Mouse (Mus musculus): Measurements from ENCODE around the gene Utrn. TPM values are rescaled to one million over a fixed set of nuclear protein-coding genes. Genes with fewer than 3 reads are reported as not detected.

Utrn gene
- total and polyA plus RNA-seq, 2 experiments from 2014 or later: 24.6 to 25.0 TPM

GRCm38 (mm10) chr10:12743717-12744116 lies 125.4 kb downstream of the Utrn start:
- Histone ChIP-seq H3K4me1 (ENCODE audit: insufficient read depth, low read length) (no peaks in the 10 kb centered on the region), H3K27me3 (ENCODE audit: insufficient read depth, low read length) (no peaks in the 10 kb centered on the region), H3K4me3 (ENCODE audit: low read length) (no peak overlapping the region), H3K9ac (replicated peaks; ENCODE audit: low read length) (no peak overlapping the region), H3K4me2 (ENCODE audit: low read depth, low read length) (no peak overlapping the region), H3K9me3 (ENCODE audit: low read length) (no peaks in the 10 kb centered on the region), H3K36me3 (ENCODE audit: insufficient read depth, low read length) (no peaks in the 10 kb centered on the region), H3K27ac (no peak overlapping the region)
- no peak for ATAC-seq
- no peak for TF ChIP-seq CTCF (IDR thresholded peaks at IDR 0.05; ENCODE audit: low read depth)
- no peak for DNase-seq (ENCODE audit: low spot score)
- WGBS: 95% methylated on average over 9 of the region's 9 CpGs

DNA sequence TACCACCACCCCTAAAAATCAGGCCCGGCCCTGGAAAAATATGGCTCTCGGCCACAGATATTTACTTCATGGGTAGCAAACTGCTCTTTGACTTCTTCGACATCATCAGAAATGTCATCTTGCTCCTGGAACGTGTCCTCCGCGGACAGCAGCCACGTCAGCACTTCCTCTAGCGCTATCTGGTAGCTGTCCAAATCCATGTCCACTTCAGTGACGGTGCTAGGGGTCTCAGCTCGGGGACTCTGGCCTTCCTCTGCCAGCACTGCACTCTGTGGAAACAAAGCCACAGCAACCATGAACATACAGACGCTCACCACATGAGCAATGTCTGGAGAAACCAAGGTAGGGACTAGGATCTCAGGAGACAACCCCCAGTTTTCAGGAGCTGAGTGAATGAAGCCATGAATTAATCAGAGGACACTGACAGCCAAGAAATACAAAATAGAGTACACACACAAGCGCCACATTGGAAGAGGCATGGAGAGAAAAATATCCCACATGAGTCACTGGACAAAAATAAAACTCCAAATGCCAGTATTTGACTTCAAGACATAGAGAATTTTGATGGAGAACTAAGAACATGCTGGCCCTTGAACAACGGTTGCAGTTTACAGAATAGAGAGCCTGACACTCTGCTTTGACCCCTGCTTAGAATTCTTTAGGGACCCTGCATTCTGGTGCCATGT lies 129.7 kb downstream of the Utrn start:
- Histone ChIP-seq H3K4me1 (ENCODE audit: insufficient read depth, low read length) (no peaks in the 10 kb centered on the region), H3K27me3 (ENCODE audit: insufficient read depth, low read length) (no peaks in the 10 kb centered on the region), H3K27ac (no peak overlapping the region), H3K36me3 (ENCODE audit: insufficient read depth, low read length) (no peaks in the 10 kb centered on the region), H3K4me3 (ENCODE audit: low read length) (no peak overlapping the region), H3K9me3 (ENCODE audit: low read length) (no peaks in the 10 kb centered on the region), H3K4me2 (ENCODE audit: low read depth, low read length) (no peak overlapping the region), H3K9ac (replicated peaks; ENCODE audit: low read length) (no peak overlapping the region)
- 84% methylated on average over 13 of the region's 13 CpGs for WGBS
- TF ChIP-seq CTCF (IDR thresholded peaks at IDR 0.05; ENCODE audit: low read depth): no peak
- DNase-seq (ENCODE audit: low spot score) (no peak), ATAC-seq (no peak)

DNA sequence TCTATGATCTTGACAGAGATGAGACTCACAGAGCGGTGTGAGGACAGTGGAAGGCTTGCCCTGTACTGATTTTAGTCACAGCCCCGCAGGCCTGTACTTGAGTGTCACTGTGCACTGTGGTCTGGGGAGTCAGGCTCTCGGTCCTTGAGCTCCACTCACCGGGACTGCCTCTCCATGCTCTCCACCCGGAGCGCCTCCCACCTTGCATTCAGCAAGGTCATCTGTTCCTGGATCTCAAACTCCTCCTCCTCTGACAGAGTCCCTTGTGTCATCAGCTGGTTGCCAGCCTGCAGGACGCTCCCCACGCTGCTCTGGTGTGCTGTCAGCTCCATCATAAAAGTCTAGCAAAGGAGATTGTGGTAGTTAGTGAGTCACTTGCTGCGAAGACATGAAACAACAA lies 131.2 kb downstream of the Utrn start:
- Histone ChIP-seq H3K9me3 (ENCODE audit: low read length) (no peaks in the 10 kb centered on the region), H3K4me1 (ENCODE audit: insufficient read depth, low read length) (no peaks in the 10 kb centered on the region), H3K9ac (replicated peaks; ENCODE audit: low read length) (no peak overlapping the region), H3K4me3 (ENCODE audit: low read length) (no peak overlapping the region), H3K27ac (no peak overlapping the region), H3K27me3 (ENCODE audit: insufficient read depth, low read length) (no peaks in the 10 kb centered on the region), H3K4me2 (ENCODE audit: low read depth, low read length) (no peak overlapping the region), H3K36me3 (ENCODE audit: insufficient read depth, low read length) (no peaks in the 10 kb centered on the region)
- ATAC-seq (0 out of 2 replicates have a peak, but pooled peaks have one; percentile 15), DNase-seq (ENCODE audit: low spot score) (no peak)
- no peak for TF ChIP-seq CTCF (IDR thresholded peaks at IDR 0.05; ENCODE audit: low read depth)
- WGBS: 77% methylated on average over 9 of the region's 9 CpGs

- H3K27me3 ChIP-seq (ENCODE audit: insufficient read depth, low read length): no peaks in the 10 kb centered on the region
- H3K4me1 ChIP-seq (ENCODE audit: insufficient read depth, low read length): no peaks in the 10 kb centered on the region
- no peak for TF ChIP-seq CTCF (IDR thresholded peaks at IDR 0.05; ENCODE audit: low read depth)
- no peak for DNase-seq (ENCODE audit: low spot score)
- WGBS: 39% methylated on average over 18 of the region's 18 CpGs
- ATAC-seq: peak; percentile 38; the same call in 1 of the 2 replicates
- no peaks in the 10 kb centered on the region for H3K36me3 ChIP-seq (ENCODE audit: insufficient read depth, low read length)
- no peak overlapping the region for H3K27ac ChIP-seq
- H3K9ac ChIP-seq (replicated peaks; ENCODE audit: low read length): no peak overlapping the region
- H3K9me3 ChIP-seq (ENCODE audit: low read length): no peaks in the 10 kb centered on the region
- no peak overlapping the region for H3K4me2 ChIP-seq (ENCODE audit: low read depth, low read length)
- no peak overlapping the region for H3K4me3 ChIP-seq (ENCODE audit: low read length)
Measured at GRCm38 (mm10) chr10:12736861-12737835, 132.0 kb downstream of the Utrn start.

GRCm38 (mm10) chr10:12735695-12736094 lies 133.5 kb downstream of the Utrn start:
- DNase-seq (ENCODE audit: low spot score) (no peak), ATAC-seq (no peak)
- Histone ChIP-seq H3K4me2 (ENCODE audit: low read depth, low read length) (no peak overlapping the region), H3K9ac (replicated peaks; ENCODE audit: low read length) (no peak overlapping the region), H3K9me3 (ENCODE audit: low read length) (no peaks in the 10 kb centered on the region), H3K4me1 (ENCODE audit: insufficient read depth, low read length) (no peaks in the 10 kb centered on the region), H3K27me3 (ENCODE audit: insufficient read depth, low read length) (no peaks in the 10 kb centered on the region), H3K27ac (no peak overlapping the region), H3K4me3 (ENCODE audit: low read length) (no peak overlapping the region), H3K36me3 (ENCODE audit: insufficient read depth, low read length) (no peaks in the 10 kb centered on the region)
- no peak for TF ChIP-seq CTCF (IDR thresholded peaks at IDR 0.05; ENCODE audit: low read depth)
- 94% methylated on average over 1 of the region's 1 CpGs for WGBS

DNA sequence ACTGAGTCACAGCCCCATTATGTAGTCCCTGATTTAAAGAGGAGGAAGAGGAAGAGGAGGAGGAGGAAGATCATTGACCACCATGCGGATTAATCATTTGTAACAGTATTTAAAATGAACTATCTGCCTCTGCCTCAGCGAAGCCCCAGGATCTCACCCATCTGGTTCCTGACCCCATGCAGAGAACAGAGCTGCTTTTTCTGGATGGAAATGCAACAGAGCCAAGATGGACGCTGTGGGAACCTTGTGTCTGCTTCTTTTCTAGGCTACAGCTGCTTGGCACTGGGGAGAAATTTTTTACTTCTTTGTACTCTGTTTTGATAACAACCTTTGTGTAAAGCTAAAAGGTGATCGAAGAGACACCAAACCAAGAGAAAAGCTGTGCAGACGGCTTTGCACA lies 137.7 kb downstream of the Utrn start:
- no peak overlapping the region for H3K4me3 ChIP-seq (ENCODE audit: low read length)
- no peaks in the 10 kb centered on the region for H3K27me3 ChIP-seq (ENCODE audit: insufficient read depth, low read length)
- no peak overlapping the region for H3K4me2 ChIP-seq (ENCODE audit: low read depth, low read length)
- H3K9me3 ChIP-seq (ENCODE audit: low read length): no peaks in the 10 kb centered on the region
- ATAC-seq (no peak), DNase-seq (ENCODE audit: low spot score) (no peak)
- no peak overlapping the region for H3K9ac ChIP-seq (replicated peaks; ENCODE audit: low read length)
- 52% methylated on average over 5 of the region's 5 CpGs for WGBS
- H3K27ac ChIP-seq: no peak overlapping the region
- TF ChIP-seq CTCF (IDR thresholded peaks at IDR 0.05; ENCODE audit: low read depth): no peak
- H3K36me3 ChIP-seq (ENCODE audit: insufficient read depth, low read length): no peaks in the 10 kb centered on the region
- H3K4me1 ChIP-seq (ENCODE audit: insufficient read depth, low read length): no peaks in the 10 kb centered on the region
